Mouse (Mus musculus) cerebellum, adult 8-10 months (tissue): ENCODE results near the gene Kcnab2.

Experiments used
- DNase-seq: peaks from one replicate; pipeline ENCODE4 v3.0.0; 2022

The Kcnab2 gene

GRCm38 (mm10) chr4:152451371-152451770 is 26.3 kb downstream of the Kcnab2 start:
- no peak for DNase-seq

GRCm38 (mm10) chr4:152448666-152449018 is 29.0 kb downstream of the Kcnab2 start:
- DNase-seq: no peak

- DNase-seq: no peak
These were observed 29.7 kb downstream of the Kcnab2 start for GRCm38 (mm10) chr4:152447731-152448665.

GRCm38 (mm10) chr4:152446178-152446577 is 31.5 kb downstream of the Kcnab2 start:
- DNase-seq: no peak

- DNase-seq: no peak
These were observed 36.1 kb downstream of the Kcnab2 start for GRCm38 (mm10) chr4:152441536-152441935.

- DNase-seq: no peak
These were observed 36.8 kb downstream of the Kcnab2 start for GRCm38 (mm10) chr4:152440882-152441281.

GRCm38 (mm10) chr4:152435255-152435654 is 42.4 kb downstream of the Kcnab2 start:
- DNase-seq: peak; percentile 84

GRCm38 (mm10) chr4:152434836-152435235 is 42.8 kb downstream of the Kcnab2 start:
- DNase-seq: peak; percentile 90

GRCm38 (mm10) chr4:152432308-152432707 is 45.4 kb downstream of the Kcnab2 start:
- DNase-seq: peak; percentile 39

- DNase-seq: no peak
These were observed 49.4 kb downstream of the Kcnab2 start for GRCm38 (mm10) chr4:152428259-152428658.

- no peak for DNase-seq
These were observed 52.7 kb downstream of the Kcnab2 start for GRCm38 (mm10) chr4:152424922-152425321.

- DNase-seq: no peak
These were observed 53.3 kb downstream of the Kcnab2 start for GRCm38 (mm10) chr4:152424341-152424740.

- no peak for DNase-seq
These were observed 54.1 kb downstream of the Kcnab2 start for GRCm38 (mm10) chr4:152423576-152423975.

GRCm38 (mm10) chr4:152418229-152419060 is 59.2 kb downstream of the Kcnab2 start:
- DNase-seq: no peak

- no peak for DNase-seq
These were observed 65.1 kb downstream of the Kcnab2 start for GRCm38 (mm10) chr4:152412524-152413080.

GRCm38 (mm10) chr4:152410961-152411360 is 66.7 kb downstream of the Kcnab2 start:
- DNase-seq: no peak

GRCm38 (mm10) chr4:152406531-152406930 is 71.1 kb downstream of the Kcnab2 start:
- no peak for DNase-seq

GRCm38 (mm10) chr4:152405671-152406201 is 71.9 kb downstream of the Kcnab2 start:
- no peak for DNase-seq

- DNase-seq: no peak
These were observed 72.5 kb downstream of the Kcnab2 start for GRCm38 (mm10) chr4:152405143-152405542.

- peak; percentile 57 for DNase-seq
These were observed 78.7 kb downstream of the Kcnab2 start for GRCm38 (mm10) chr4:152398926-152399325.

- no peak for DNase-seq
These were observed 85.0 kb downstream of the Kcnab2 start for GRCm38 (mm10) chr4:152392627-152393026.

- peak; percentile 68 for DNase-seq
These were observed 85.5 kb downstream of the Kcnab2 start for GRCm38 (mm10) chr4:152392192-152392591.

- DNase-seq: no peak
These were observed 92.0 kb downstream of the Kcnab2 start for GRCm38 (mm10) chr4:152385644-152386043.
